Mouse (Mus musculus): ENCODE measurements around the gene 4430402I18Rik. TPM values are rescaled to one million over a fixed set of nuclear protein-coding genes. Genes with fewer than 3 reads are reported as not detected.
"Not testable (repeated sequence)": the region's sequence is repeated elsewhere in the genome, so short reads cannot be mapped to it uniquely, and the experiment has no call there.

Gene 4430402I18Rik
- total RNA-seq (2021), result 1 to 10 TPM; 7.4 to 7.9 TPM
- long read RNA-seq, experiment 1, partial matches to known transcripts, result 6 of 19 reads
- long read RNA-seq, experiment 1, other reads (novel, unspliced or antisense), result 12 of 19 reads
- long read RNA-seq, experiment 2, partial matches to known transcripts, result 15 of 37 reads
- long read RNA-seq, experiment 2, other reads (novel, unspliced or antisense), result 22 of 37 reads

- peak; percentile 28 to 48 for DNase-seq (ENCODE audit: extremely low spot score in 1 of 2, low spot score in 2 of 2)
- no peak; the same call in 1 of the 2 replicates for TF ChIP-seq CTCF (IDR thresholded peaks at IDR 0.05)
- intact Hi-C loops (cut with DNase I), result loop anchor here (5.0 kb wide), 1 partner anchor 285 kb away; the partner anchor contains the start of gene Jak2
- H3K4me3 ChIP-seq, result 0 out of 2 replicates have a peak within 1 kb of the TSS, but pooled peaks have one; percentile 16
- H3K27ac ChIP-seq, result no peak within 1 kb of the TSS
Measured at GRCm38 (mm10) chr19:28967652-28968051, at the start of gene 4430402I18Rik. Gene 4430402I18Rik, minus strand, starts transcription at chr19:28967800.

GRCm38 (mm10) chr19:29016786-29017185 is 49.2 kb upstream of the 4430402I18Rik start:
- H3K27ac ChIP-seq, result no peak overlapping the region
- no peak; the same call in 1 of the 2 replicates for TF ChIP-seq CTCF (IDR thresholded peaks at IDR 0.05)
- intact Hi-C loops (cut with DNase I), result no loop called here
- DNase-seq (ENCODE audit: extremely low spot score in 1 of 2, low spot score in 2 of 2), result no peak
- H3K4me3 ChIP-seq, result no peak overlapping the region

- TF ChIP-seq CTCF (IDR thresholded peaks at IDR 0.05), result no peak
- intact Hi-C loops (cut with DNase I), result no loop called here
- no peak for DNase-seq (ENCODE audit: extremely low spot score in 1 of 2, low spot score in 2 of 2)
- no peak overlapping the region for H3K27ac ChIP-seq
- H3K4me3 ChIP-seq, result no peak overlapping the region
Measured at GRCm38 (mm10) chr19:29016204-29016765, 48.7 kb upstream of the 4430402I18Rik start.

GRCm38 (mm10) chr19:29015410-29016203 is 48.0 kb upstream of the 4430402I18Rik start:
- no peak for DNase-seq (ENCODE audit: extremely low spot score in 1 of 2, low spot score in 2 of 2)
- Histone ChIP-seq H3K4me3 (no peak overlapping the region), H3K27ac (no peak overlapping the region)
- TF ChIP-seq CTCF (IDR thresholded peaks at IDR 0.05), result no peak
- intact Hi-C loops (cut with DNase I), result no loop called here

GRCm38 (mm10) chr19:29014466-29015055 is 47.0 kb upstream of the 4430402I18Rik start:
- no peak for TF ChIP-seq CTCF (IDR thresholded peaks at IDR 0.05)
- Histone ChIP-seq H3K27ac (no peak overlapping the region), H3K4me3 (no peak overlapping the region)
- intact Hi-C loops (cut with DNase I), result no loop called here
- DNase-seq (ENCODE audit: extremely low spot score in 1 of 2, low spot score in 2 of 2), result no peak

GRCm38 (mm10) chr19:29011355-29011990 is 43.9 kb upstream of the 4430402I18Rik start:
- intact Hi-C loops (cut with DNase I), result no loop called here
- DNase-seq (ENCODE audit: extremely low spot score in 1 of 2, low spot score in 2 of 2), result no peak
- Histone ChIP-seq H3K4me3 (no peak overlapping the region), H3K27ac (no peak overlapping the region)
- no peak for TF ChIP-seq CTCF (IDR thresholded peaks at IDR 0.05)

- Histone ChIP-seq H3K4me3 (no peak overlapping the region), H3K27ac (no peak overlapping the region)
- intact Hi-C loops (cut with DNase I), result no loop called here
- no peak for DNase-seq (ENCODE audit: extremely low spot score in 1 of 2, low spot score in 2 of 2)
- no peak for TF ChIP-seq CTCF (IDR thresholded peaks at IDR 0.05)
Measured at GRCm38 (mm10) chr19:29009046-29009445, 41.4 kb upstream of the 4430402I18Rik start.

GRCm38 (mm10) chr19:29008069-29008706 is 40.6 kb upstream of the 4430402I18Rik start:
- TF ChIP-seq CTCF (IDR thresholded peaks at IDR 0.05), result no peak
- DNase-seq (ENCODE audit: extremely low spot score in 1 of 2, low spot score in 2 of 2), result no peak
- H3K4me3 ChIP-seq, result no peak overlapping the region
- no peak overlapping the region for H3K27ac ChIP-seq
- intact Hi-C loops (cut with DNase I), result no loop called here

- H3K4me3 ChIP-seq; intact Hi-C loops (cut with DNase I); DNase-seq (ENCODE audit: extremely low spot score in 1 of 2, low spot score in 2 of 2); H3K27ac ChIP-seq: not testable (repeated sequence)
Measured at GRCm38 (mm10) chr19:29000321-29000720, 32.7 kb upstream of the 4430402I18Rik start.

- intact Hi-C loops (cut with DNase I), result no loop called here
- Histone ChIP-seq H3K27ac (no peak overlapping the region), H3K4me3 (no peak overlapping the region)
- DNase-seq (ENCODE audit: extremely low spot score in 1 of 2, low spot score in 2 of 2), result no peak
- no peak for TF ChIP-seq CTCF (IDR thresholded peaks at IDR 0.05)
Measured at GRCm38 (mm10) chr19:28997976-28998630, 30.5 kb upstream of the 4430402I18Rik start.

GRCm38 (mm10) chr19:28995366-28995765 is 27.8 kb upstream of the 4430402I18Rik start:
- no peak overlapping the region for H3K4me3 ChIP-seq
- DNase-seq (ENCODE audit: extremely low spot score in 1 of 2, low spot score in 2 of 2), result no peak
- TF ChIP-seq CTCF (IDR thresholded peaks at IDR 0.05), result no peak
- H3K27ac ChIP-seq, result peak overlapping the region; percentile 71; the same call in 1 of the 2 replicates
- intact Hi-C loops (cut with DNase I), result no loop called here
